Mouse (Mus musculus) heart, adult 2 months (tissue): ENCODE data around the gene Ecm2.

Source experiments
- CTCF ChIP-seq: fragments of 200-600 bp; IDR thresholded peaks from 2 replicates; pipeline ENCODE4 v1.8.1; 2022; ENCODE audit warnings: antibody characterized with exemption, mild to moderate bottlenecking, moderate library complexity
- EP300 ChIP-seq: fragments of 200-500 bp; IDR thresholded peaks from 2 replicates; pipeline ENCODE4 v1.6.1; 2011; ENCODE audit warnings: low read depth, low read length, control low read depth; ENCODE audit not compliant: insufficient read depth
- POLR2A ChIP-seq: fragments of 200-500 bp; IDR thresholded peaks from 2 replicates; pipeline ENCODE4 v1.6.1; 2011; ENCODE audit warnings: mild to moderate bottlenecking, low read depth, low read length, control low read depth; ENCODE audit not compliant: insufficient read depth

GRCm38 (mm10) chr13:49478851-49479374 is 25.7 kb upstream of the Ecm2 start:
- no peak for TF ChIP-seq CTCF
- no peak for TF ChIP-seq POLR2A
- TF ChIP-seq EP300, result no peak
